Mouse (Mus musculus) thymus, postnatal 10 days (tissue): ENCODE measurements at regions not wholly inside any gene's neighbourhood (a gene's known extent, or its start where the extent isn't known, plus 50 kb on each side); places are given as distances from the start of the nearest gene placed in this dataset.

Experiments used
- DNase-seq, 2 experiments: peaks; one replicate each; pipeline ENCODE4 v3.0.0; 2021; ENCODE audit warnings: low spot score in 2 of 2

GRCm38 (mm10) chr9:61632602-61633001 is 260.4 kb downstream of the Tle3 start:
- no peak for DNase-seq

DNA sequence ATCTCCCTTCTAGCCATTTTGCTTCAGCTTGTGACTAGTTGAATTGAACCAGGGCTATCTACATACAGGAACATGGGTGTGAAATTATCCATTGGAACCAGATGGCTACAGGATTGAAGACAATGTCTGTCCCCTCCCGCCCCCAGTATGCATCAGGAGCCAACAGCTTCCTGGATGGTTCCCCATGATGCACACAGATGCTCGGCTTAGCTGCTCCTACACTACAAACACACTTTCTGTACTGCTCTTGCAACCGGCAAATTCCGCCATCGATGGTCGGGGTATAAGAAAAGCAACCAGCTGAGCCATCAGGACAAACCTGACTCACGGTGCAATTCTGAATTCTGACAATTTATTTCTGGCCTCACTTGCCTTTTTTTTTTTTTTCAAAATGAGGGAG is 258.9 kb downstream of the Tle3 start:
- DNase-seq = no peak

DNA sequence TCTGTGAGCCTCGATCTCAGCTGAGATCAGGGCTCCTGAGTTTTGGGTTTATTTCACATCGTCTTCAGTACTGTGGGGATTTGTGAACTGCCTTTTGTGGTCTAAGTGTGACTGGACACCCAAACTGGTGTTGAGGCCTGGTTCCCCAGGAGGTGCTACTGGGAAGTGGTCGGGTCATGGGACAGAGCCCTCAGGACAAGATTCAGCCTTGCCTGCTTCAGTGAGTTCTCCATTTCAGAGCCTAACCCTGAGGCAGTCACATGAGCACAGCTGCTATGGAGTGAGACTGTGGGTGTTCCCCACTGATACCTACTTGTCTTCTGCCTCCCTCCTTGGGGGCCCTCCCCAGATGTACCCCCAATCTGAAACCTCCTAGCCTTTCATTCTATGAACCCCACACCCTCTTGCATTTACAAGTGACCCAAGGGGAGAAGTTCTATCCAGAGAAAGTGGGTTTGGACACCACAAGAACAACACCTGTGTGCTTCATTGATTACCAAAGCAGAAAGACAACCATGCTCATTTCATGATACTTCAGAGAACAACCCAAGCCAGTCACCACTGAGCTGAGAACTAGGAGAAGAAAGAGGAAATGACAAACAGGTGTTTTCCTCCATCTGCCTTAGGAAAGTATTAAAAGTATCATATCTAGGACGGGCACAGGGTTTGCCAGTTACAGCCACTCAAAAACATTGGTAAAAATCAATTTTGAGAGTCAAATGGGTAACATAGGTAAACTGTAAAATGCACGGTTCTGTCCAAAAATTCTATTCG is 255.8 kb downstream of the Tle3 start:
- DNase-seq = no peak

DNA sequence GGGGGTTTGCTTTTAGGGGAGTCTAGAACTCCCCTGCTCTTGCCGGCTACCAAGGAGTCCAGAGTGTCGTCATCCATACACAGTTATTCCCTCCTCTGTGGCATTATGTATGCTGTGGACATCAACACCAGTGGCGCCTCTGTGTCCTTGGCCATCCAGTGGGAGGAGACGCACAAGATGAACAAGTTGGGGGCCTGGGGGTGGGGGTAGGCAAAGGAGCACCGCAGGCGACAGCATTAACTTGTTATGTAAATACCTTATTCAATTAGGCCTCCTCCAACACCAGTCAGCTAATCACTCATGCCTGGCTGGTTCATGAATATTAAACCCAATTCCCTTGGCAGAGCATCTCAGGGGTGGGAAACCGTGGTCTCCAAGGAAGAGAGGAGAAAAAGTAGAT is 250.8 kb downstream of the Tle3 start:
- DNase-seq = no peak

DNA sequence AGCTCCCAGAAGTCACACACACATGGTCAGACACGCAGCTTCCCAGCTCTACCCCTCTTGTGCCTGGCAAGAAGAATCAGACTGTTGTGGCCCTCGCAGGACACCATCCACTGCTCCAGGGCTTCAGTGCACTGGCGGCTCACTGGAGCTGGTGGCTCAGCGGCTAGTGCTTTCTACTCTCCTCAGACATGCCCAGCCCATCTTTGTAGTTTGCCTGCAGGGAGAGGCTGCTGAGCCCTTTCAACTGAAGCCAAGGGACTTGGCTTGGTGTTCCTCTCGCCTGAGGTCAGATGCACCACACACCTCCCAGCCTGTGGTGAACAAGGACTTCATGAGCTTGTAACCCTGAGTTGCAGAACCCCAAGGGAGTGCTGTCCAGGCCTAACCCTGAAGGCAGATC is 249.8 kb downstream of the Tle3 start:
- DNase-seq = no peak

DNA sequence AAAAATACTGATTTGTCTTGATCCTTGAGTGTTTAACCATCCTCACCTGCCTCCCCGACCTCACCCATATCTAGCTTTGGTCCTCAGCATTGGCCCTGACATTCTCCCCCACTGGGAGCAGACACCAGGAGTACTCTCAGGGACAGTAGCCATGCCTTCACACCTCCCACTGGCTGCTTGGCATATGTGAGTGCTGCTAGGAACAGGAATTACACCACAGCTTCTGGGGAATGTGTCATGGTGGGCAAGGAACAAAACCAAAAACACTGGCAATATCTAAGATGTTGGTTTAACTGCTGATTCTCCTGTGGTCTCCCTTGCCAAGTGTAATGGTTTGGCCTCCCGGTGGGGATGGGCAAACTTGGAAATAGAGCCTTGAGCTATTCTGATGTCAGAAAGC is 248.6 kb downstream of the Tle3 start:
- no peak for DNase-seq

- no peak for DNase-seq
Measured at GRCm38 (mm10) chr9:61620105-61620504, 247.9 kb downstream of the Tle3 start.

DNA sequence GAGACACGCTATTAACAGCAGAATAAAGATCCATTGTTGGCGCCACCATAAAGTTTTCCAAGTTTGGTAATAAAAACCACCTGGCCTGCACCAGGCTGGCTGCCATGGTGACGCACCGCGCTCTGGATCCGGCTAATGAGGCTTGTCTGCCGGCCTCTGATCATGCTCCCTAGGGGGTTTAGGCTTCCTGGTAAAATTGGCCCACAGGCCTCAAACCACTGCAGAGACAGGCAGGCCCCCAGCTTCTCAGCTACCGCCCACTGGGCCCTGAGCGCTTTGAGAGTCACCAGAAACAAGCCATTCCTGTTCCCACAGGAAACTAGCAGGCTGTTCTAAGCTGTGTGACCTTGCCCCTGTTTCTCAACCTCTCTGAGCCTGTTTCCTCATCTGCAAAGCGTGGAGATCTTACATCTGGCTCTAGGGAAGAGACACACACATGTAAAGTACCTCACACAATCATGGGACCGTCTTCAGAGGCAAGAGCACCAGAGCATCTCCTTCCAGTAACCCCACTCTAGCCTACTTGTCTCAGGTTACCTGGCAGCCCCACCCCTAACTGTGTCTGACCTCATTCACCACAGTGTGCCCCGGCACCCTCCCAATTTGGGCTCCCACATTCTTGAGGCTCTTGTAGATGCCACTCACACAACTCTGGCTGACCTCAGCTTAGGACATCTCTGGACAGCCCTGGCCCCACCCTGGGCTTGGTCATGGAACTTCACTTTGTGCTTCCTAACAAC is 246.5 kb downstream of the Tle3 start:
- no peak for DNase-seq

GRCm38 (mm10) chr9:61617979-61618378 is 245.8 kb downstream of the Tle3 start:
- no peak for DNase-seq

DNA sequence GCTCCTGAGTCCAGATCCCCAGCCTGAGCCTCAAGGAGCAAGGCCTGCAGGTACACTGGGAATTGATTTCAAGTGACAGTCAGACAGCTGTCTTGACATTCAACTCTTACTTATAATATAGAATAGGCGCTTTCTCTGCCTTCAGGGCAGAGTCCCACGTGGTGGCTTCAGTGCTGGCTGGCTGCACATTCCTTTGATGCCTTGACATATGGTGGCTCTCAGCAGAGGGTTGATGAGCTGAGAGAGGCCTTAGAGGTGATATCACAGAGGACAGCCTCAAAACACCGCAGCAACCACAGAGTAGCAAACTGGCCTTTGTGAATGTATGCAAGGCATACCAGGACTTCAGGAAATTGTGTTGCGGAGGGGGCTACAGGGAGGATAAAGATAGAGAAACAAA is 243.4 kb downstream of the Tle3 start:
- no peak for DNase-seq

GRCm38 (mm10) chr9:61607576-61607975 is 235.4 kb downstream of the Tle3 start:
- DNase-seq = no peak

DNA sequence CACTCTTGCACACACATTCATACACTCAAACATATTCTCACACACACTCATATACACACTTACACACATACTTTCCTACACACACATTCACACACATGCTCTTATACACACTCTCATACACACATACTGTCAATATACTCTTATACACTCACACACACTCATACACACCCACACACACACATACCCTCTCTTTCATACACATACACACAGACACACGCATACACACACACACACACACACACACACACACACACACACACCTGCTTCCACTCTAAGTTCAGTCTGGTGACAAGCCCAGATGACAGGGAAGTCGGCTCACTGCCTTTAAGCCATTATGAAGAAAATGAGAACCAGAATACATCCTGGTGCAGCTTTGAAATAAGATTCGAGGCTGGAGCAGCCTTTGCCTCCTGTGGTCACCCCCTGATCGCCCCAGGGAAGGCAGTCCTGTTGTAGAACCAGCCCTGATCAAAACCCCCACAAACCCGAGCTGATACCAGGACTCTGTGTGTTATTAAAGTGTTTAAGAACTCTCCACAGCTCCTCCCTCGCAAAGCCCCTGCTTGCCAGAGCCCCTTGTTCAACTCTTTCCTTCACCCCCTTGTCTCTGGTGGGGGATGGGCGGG is 230.3 kb downstream of the Tle3 start:
- no peak for DNase-seq

DNA sequence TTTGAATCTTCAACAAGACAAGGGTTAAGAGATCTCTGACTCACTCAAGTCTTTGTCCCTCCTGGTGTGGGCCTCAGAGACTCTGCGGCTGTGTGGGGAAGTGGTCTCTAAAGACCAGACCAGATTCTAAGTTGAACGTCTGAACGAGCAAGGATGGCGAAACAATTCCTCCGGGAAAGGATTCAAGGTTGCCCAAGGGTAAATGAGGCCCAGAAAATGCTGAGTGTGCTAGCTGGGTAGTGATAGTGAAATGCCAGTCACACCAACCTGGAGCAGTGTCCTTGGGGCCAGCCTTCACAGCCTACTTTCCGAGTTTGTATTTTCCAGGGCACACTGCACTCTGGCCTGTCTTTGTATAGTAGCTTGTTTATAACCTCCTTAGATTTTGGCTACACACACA is 229.7 kb downstream of the Tle3 start:
- no peak for DNase-seq

- DNase-seq = no peak
Measured at GRCm38 (mm10) chr9:61597287-61597686, 225.1 kb downstream of the Tle3 start.

GRCm38 (mm10) chr9:61596410-61597108 is 224.4 kb downstream of the Tle3 start:
- DNase-seq = no peak

GRCm38 (mm10) chr9:61595170-61595967 is 223.2 kb downstream of the Tle3 start:
- DNase-seq = no peak

GRCm38 (mm10) chr9:61593991-61594390 is 221.8 kb downstream of the Tle3 start:
- DNase-seq = no peak

- no peak for DNase-seq
Measured at GRCm38 (mm10) chr9:61589727-61590299, 217.6 kb downstream of the Tle3 start.

DNA sequence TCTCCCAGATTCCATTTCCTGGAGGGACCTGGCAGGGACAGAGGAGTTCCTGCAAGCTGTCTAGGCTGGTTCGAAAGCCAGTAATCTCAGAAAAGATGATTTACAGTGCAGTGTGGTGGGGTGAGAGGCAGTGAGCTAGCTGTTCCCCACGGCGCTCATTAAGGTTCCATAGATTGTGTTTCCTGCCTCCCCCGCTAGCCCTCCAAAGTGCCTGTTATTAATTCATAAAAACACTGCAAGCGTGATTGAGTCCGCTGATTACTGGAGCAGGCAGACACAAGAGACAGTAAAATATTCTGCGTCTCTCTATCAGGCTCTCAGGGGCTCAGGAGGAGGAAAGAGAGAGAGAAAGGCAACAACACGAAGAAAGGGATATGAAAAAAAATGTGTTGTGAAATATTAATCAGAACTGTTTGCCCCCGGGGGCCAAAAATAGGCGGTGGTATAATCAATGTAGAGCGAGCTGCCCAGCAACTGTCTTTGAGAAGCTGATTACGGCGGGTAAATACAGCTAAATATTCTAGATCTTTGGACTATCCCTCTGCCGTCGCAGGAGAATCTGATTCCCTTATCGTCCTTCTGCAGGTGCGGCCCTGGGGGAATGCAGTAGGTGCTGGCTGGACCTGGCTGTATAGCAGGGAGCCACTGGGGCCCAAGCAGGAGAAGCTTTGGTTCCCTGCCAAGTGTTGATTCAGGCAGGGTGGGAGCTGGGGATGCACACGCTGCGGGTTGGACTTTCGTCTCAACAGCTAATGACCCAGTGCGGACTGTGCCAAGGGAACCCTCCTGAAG is 211.3 kb downstream of the Tle3 start:
- no peak for DNase-seq

DNA sequence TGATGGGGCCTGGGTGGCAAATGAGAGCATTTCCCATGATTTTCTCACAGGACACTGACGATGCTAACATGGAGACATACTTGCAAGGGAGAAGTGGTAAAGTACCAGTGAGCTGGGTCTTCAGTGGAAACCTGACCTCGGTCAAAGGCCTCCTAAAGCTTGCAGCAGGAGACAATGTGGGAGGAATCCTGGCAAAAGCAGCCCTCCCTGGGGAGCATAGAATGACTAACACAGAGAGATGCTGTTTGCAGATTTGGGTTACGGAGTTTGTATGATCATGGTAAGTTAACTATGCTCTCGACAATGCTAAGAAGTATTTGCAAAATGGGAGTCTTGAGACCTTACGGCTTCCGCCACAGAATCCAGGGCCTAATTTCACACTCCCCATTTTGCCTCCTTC is 208.9 kb downstream of the Tle3 start:
- no peak for DNase-seq
